Mouse (Mus musculus) CH12.LX (cell line): ENCODE results near the gene Mybpc3.

ENCODE experiments used
- CHD1 ChIP-seq: IDR thresholded peaks from 2 replicates; pipeline ENCODE4 v1.6.1; 2012; ENCODE audit warnings: low read depth, low read length, improper control_type of control experiment, inconsistent platforms
- CTCF ChIP-seq, 2 experiments: IDR thresholded peaks in 1 of 2; conservative IDR thresholded peaks in 1 of 2; 2 replicates each; pipeline ENCODE4 v1.5.1; 2011 to 2012; ENCODE audit warnings: low read depth in 2 of 2, low read length in 2 of 2, improper control_type of control experiment in 1 of 2, inconsistent platforms in 1 of 2, mild to moderate bottlenecking in 1 of 2, moderate library complexity in 1 of 2
- ELF1 ChIP-seq: IDR thresholded peaks from 2 replicates; pipeline ENCODE4 v1.6.1; 2014; ENCODE audit warnings: low read depth, mild to moderate bottlenecking, inconsistent platforms, low read length, improper control_type of control experiment
- EP300 ChIP-seq: IDR thresholded peaks from 2 replicates; pipeline ENCODE4 v1.6.1; 2011; ENCODE audit warnings: low read length, improper control_type of control experiment
- HCFC1 ChIP-seq: IDR thresholded peaks from 2 replicates; pipeline ENCODE4 v1.6.1; 2012; ENCODE audit warnings: low read depth, mild to moderate bottlenecking, inconsistent platforms, low read length, improper control_type of control experiment
- IRF4 ChIP-seq: IDR thresholded peaks from 2 replicates; pipeline ENCODE4 v1.6.1; 2014; ENCODE audit warnings: low read depth, mild to moderate bottlenecking, inconsistent platforms, low read length, improper control_type of control experiment
- KAT2A ChIP-seq: IDR thresholded peaks from 2 replicates; pipeline ENCODE4 v1.6.1; 2012; ENCODE audit warnings: low read length, improper control_type of control experiment, inconsistent platforms; ENCODE audit not compliant: insufficient replicate concordance
- MXI1 ChIP-seq: IDR thresholded peaks from 2 replicates; pipeline ENCODE4 v1.6.1; 2011; ENCODE audit warnings: mild to moderate bottlenecking, low read depth, low read length, improper control_type of control experiment
- NELFE ChIP-seq: IDR thresholded peaks from 2 replicates; pipeline ENCODE4 v1.6.1; 2011; ENCODE audit warnings: low read depth, low read length, improper control_type of control experiment
- POLR2A ChIP-seq: IDR thresholded peaks from 2 replicates; pipeline ENCODE4 v1.6.1; 2011; ENCODE audit warnings: low read depth, mild to moderate bottlenecking, improper control_type of control experiment, low read length
- SIN3A ChIP-seq: IDR thresholded peaks from 2 replicates; pipeline ENCODE4 v1.6.1; 2012; ENCODE audit warnings: low read length, improper control_type of control experiment, inconsistent platforms
- USF1 ChIP-seq: IDR thresholded peaks from 2 replicates; pipeline ENCODE4 v1.6.1; 2014; ENCODE audit warnings: low read depth, mild to moderate bottlenecking, inconsistent platforms, low read length, improper control_type of control experiment
- ZC3H11A ChIP-seq: IDR thresholded peaks from 2 replicates; pipeline ENCODE4 v1.6.1; 2012; ENCODE audit warnings: low read depth, mild to moderate bottlenecking, inconsistent platforms, low read length, improper control_type of control experiment
- ZNF384 ChIP-seq: IDR thresholded peaks from 2 replicates; pipeline ENCODE4 v1.6.1; 2012; ENCODE audit warnings: low read depth, low read length, improper control_type of control experiment, inconsistent platforms

- TF ChIP-seq SIN3A (no peak; the same call in 1 of the 2 replicates), ZNF384 (no peak), MXI1 (no peak), ZC3H11A (no peak), CHD1 (peak; percentile 99), CTCF (conservative IDR thresholded peaks at IDR 0.05 in 1 of 2, IDR thresholded peaks at IDR 0.05 in 1 of 2; ENCODE audit: low read depth in 2 of 2, low read length in 2 of 2) (no peak), POLR2A (no peak; the same call in 1 of the 2 replicates), USF1 (no peak), EP300 (no peak), ELF1 (peak; percentile 37; the same call in 1 of the 2 replicates), NELFE (no peak), IRF4 (no peak), KAT2A (peak; percentile 69; the same call in 1 of the 2 replicates), HCFC1 (peak; percentile 88)
These were observed 65.2 kb downstream of the Mybpc3 start for GRCm38 (mm10) chr2:91183148-91183513.
